Mouse (Mus musculus) right cerebral cortex, postnatal 14 days (tissue): ENCODE results near the gene Rab10.

Experiments used
- DNase-seq: peaks from one replicate; pipeline ENCODE4 v3.0.0; 2022

Gene Rab10

DNA sequence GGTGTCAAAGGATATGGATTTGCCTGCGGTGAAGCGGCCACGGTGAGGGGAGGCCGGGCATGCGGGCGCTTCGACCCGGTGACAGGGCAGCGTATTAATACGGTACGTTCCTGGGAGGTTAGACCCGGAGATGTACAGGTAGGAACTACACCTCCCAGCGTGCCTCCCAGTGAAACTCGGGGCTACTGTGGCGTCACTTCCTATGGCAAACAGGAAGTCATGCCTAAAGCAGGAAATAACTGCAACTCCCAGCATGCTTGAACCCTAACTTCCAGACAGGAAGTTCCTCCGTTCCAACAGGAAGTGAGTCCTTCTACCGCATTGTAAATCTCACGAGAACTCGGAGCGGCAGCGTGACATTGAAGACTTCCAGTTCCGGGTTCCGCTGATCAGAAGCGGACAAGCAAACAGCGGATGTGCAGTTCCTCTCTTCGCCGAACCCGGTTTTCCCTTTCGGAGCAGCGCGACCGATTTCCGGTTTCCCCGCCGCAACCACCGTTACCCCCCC lies 74.6 kb downstream of the Rab10 start:
- peak; percentile 84 for DNase-seq

- DNase-seq: no peak
These were observed 75.7 kb downstream of the Rab10 start for GRCm38 (mm10) chr12:3234061-3234460.

- no peak for DNase-seq
These were observed 86.4 kb downstream of the Rab10 start for GRCm38 (mm10) chr12:3223352-3223751.

DNA sequence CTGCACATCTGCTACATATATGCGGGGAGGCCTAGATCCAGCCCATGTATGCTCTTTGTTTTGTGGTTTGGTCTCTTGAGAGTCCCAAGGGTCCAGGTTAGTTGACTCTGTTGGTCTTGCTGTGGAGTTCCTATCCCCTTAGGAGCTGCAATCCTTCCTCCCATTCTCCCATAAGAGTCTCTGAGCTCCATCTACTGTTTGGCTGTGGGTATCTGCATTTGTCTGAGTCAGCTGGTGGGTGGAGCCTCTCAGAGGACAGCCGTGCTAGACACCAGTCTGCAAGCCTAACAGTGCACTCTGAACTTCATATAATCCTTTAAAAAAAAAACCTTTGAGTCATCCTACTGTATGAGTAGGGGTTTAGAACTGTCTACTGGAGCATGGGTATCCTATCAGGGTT lies 99.6 kb downstream of the Rab10 start:
- DNase-seq: no peak

DNA sequence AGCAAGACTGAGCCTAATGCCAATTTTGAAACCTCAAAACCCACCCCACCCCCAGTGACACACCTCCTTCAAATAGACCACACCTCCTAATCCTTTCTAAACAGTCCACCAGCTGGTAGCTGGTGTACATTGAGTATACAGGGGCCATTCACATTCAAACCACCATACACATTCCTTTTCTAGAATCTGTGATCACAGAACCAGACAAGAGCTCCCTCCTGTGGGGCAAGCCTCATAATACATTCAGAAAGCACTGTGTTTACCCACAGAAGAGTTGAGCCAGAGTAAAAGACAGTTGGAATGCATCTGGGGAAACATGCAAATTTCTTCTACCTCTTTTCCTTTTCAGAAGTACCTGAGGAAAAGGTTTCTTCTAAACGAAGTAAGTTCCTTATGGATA lies 100.6 kb downstream of the Rab10 start:
- peak; percentile 3 for DNase-seq
